Mouse (Mus musculus): Measurements from ENCODE around the gene Prex1. TPM values are rescaled to one million over a fixed set of nuclear protein-coding genes. Genes with fewer than 3 reads are reported as not detected.
"Not testable (repeated sequence)": the region's sequence is repeated elsewhere in the genome, so short reads cannot be mapped to it uniquely, and the experiment has no call there.

Prex1 gene
- polyA plus RNA-seq (2015; fragmentation: Nextera tagmentation; extraction: Ambion mirVana), result 13.0 and 16.1 TPM in 2 replicates

GRCm38 (mm10) chr2:166713690-166714426 lies at the start of gene Prex1:
Gene Prex1 (minus strand): TSS chr2:166713832.
- Histone ChIP-seq H3K9ac (ENCODE audit: low read depth, low read length) (peak within 1 kb of the TSS; percentile 85), H3K9me3 (replicated peaks; ENCODE audit: control insufficient read depth, low read length) (no peaks in the 10 kb centered on the region), H3K4me3 (ENCODE audit: low read depth, low read length) (peak within 1 kb of the TSS; percentile 72), H3K27me3 (ENCODE audit: control insufficient read depth, insufficient read depth, low read depth, low read length) (peaks cover 3% of the 10 kb centered on the region), H3K36me3 (ENCODE audit: control insufficient read depth, insufficient read depth) (no peaks in the 10 kb centered on the region), H3K4me2 (ENCODE audit: low read depth, low read length) (peak within 1 kb of the TSS; percentile 97), H3K4me1 (ENCODE audit: control insufficient read depth, low read depth, low read length) (peaks cover 41% of the 10 kb centered on the region), H3K27ac (ENCODE audit: low read length) (peak within 1 kb of the TSS; percentile 76)
- under 1% methylated on average over 67 of the region's 69 CpGs for WGBS (ENCODE audit: insufficient replicate concordance)
- peak; percentile 89 for ATAC-seq (ENCODE audit: low read depth)

- WGBS (ENCODE audit: insufficient replicate concordance), result 17% methylated on average over 3 of the region's 3 CpGs
- H3K36me3 ChIP-seq (ENCODE audit: control insufficient read depth, insufficient read depth), result no peaks in the 10 kb centered on the region
- no peak for ATAC-seq (ENCODE audit: low read depth)
- H3K9me3 ChIP-seq (replicated peaks; ENCODE audit: control insufficient read depth, low read length), result no peaks in the 10 kb centered on the region
- H3K4me3 ChIP-seq (ENCODE audit: low read depth, low read length), result no peak overlapping the region
- H3K27me3 ChIP-seq (ENCODE audit: control insufficient read depth, insufficient read depth, low read depth, low read length), result no peaks in the 10 kb centered on the region
- H3K27ac ChIP-seq (ENCODE audit: low read length), result no peak overlapping the region
- H3K4me1 ChIP-seq (ENCODE audit: control insufficient read depth, low read depth, low read length), result no peaks in the 10 kb centered on the region
- H3K9ac ChIP-seq (ENCODE audit: low read depth, low read length), result no peak overlapping the region
- H3K4me2 ChIP-seq (ENCODE audit: low read depth, low read length), result no peak overlapping the region
Observed at GRCm38 (mm10) chr2:166757969-166758368, 44.3 kb upstream of the Prex1 start.

GRCm38 (mm10) chr2:166754760-166755159 lies 41.1 kb upstream of the Prex1 start:
- no peaks in the 10 kb centered on the region for H3K9me3 ChIP-seq (replicated peaks; ENCODE audit: control insufficient read depth, low read length)
- H3K4me3 ChIP-seq (ENCODE audit: low read depth, low read length), result no peak overlapping the region
- no peak for ATAC-seq (ENCODE audit: low read depth)

GRCm38 (mm10) chr2:166754194-166754593 lies 40.6 kb upstream of the Prex1 start:
- WGBS (ENCODE audit: insufficient replicate concordance), result 16% methylated on average over 4 of the region's 4 CpGs
- ATAC-seq (ENCODE audit: low read depth), result no peak
- no peaks in the 10 kb centered on the region for H3K27me3 ChIP-seq (ENCODE audit: control insufficient read depth, insufficient read depth, low read depth, low read length)
- H3K4me2 ChIP-seq (ENCODE audit: low read depth, low read length), result no peak overlapping the region
- no peak overlapping the region for H3K4me3 ChIP-seq (ENCODE audit: low read depth, low read length)
- H3K27ac ChIP-seq (ENCODE audit: low read length), result no peak overlapping the region
- H3K9me3 ChIP-seq (replicated peaks; ENCODE audit: control insufficient read depth, low read length), result no peaks in the 10 kb centered on the region
- no peak overlapping the region; the same call in 1 of the 2 replicates for H3K9ac ChIP-seq (ENCODE audit: low read depth, low read length)
- H3K36me3 ChIP-seq (ENCODE audit: control insufficient read depth, insufficient read depth), result no peaks in the 10 kb centered on the region
- no peaks in the 10 kb centered on the region for H3K4me1 ChIP-seq (ENCODE audit: control insufficient read depth, low read depth, low read length)

More at GRCm38 (mm10) chr2:166754760-166755159, 41.1 kb upstream of the Prex1 start:
- Histone ChIP-seq H3K4me2 (ENCODE audit: low read depth, low read length) (no peak overlapping the region), H3K27me3 (ENCODE audit: control insufficient read depth, insufficient read depth, low read depth, low read length) (no peaks in the 10 kb centered on the region), H3K9ac (ENCODE audit: low read depth, low read length) (no peak overlapping the region; the same call in 1 of the 2 replicates), H3K4me1 (ENCODE audit: control insufficient read depth, low read depth, low read length) (no peaks in the 10 kb centered on the region), H3K36me3 (ENCODE audit: control insufficient read depth, insufficient read depth) (no peaks in the 10 kb centered on the region), H3K27ac (ENCODE audit: low read length) (no peak overlapping the region)
- WGBS (ENCODE audit: insufficient replicate concordance), result 21% methylated on average over 7 of the region's 7 CpGs

GRCm38 (mm10) chr2:166750620-166751191 lies 37.1 kb upstream of the Prex1 start:
- Histone ChIP-seq H3K4me3 (ENCODE audit: low read depth, low read length) (no peak overlapping the region), H3K9me3 (replicated peaks; ENCODE audit: control insufficient read depth, low read length) (no peaks in the 10 kb centered on the region), H3K36me3 (ENCODE audit: control insufficient read depth, insufficient read depth) (no peaks in the 10 kb centered on the region), H3K4me2 (ENCODE audit: low read depth, low read length) (no peak overlapping the region), H3K9ac (ENCODE audit: low read depth, low read length) (no peak overlapping the region), H3K27me3 (ENCODE audit: control insufficient read depth, insufficient read depth, low read depth, low read length) (no peaks in the 10 kb centered on the region), H3K4me1 (ENCODE audit: control insufficient read depth, low read depth, low read length) (peaks cover 12% of the 10 kb centered on the region), H3K27ac (ENCODE audit: low read length) (no peak overlapping the region)
- no peak for ATAC-seq (ENCODE audit: low read depth)
- WGBS (ENCODE audit: insufficient replicate concordance), result 49% methylated on average over 6 of the region's 6 CpGs

GRCm38 (mm10) chr2:166746261-166746913 lies 32.8 kb upstream of the Prex1 start:
- Histone ChIP-seq H3K4me2 (ENCODE audit: low read depth, low read length) (peak overlapping the region; percentile 46), H3K4me1 (ENCODE audit: control insufficient read depth, low read depth, low read length) (peaks cover 14% of the 10 kb centered on the region), H3K27ac (ENCODE audit: low read length) (peak overlapping the region; percentile 70), H3K9ac (ENCODE audit: low read depth, low read length) (peak overlapping the region; percentile 29)
- WGBS (ENCODE audit: insufficient replicate concordance), result 23% methylated on average over 14 of the region's 14 CpGs
- not testable (repeated sequence) for H3K27me3 ChIP-seq (ENCODE audit: control insufficient read depth, insufficient read depth, low read depth, low read length); H3K9me3 ChIP-seq (replicated peaks; ENCODE audit: control insufficient read depth, low read length); H3K4me3 ChIP-seq (ENCODE audit: low read depth, low read length); H3K36me3 ChIP-seq (ENCODE audit: control insufficient read depth, insufficient read depth)
- peak; percentile 20 for ATAC-seq (ENCODE audit: low read depth)

- no peak overlapping the region; the same call in 1 of the 2 replicates for H3K9ac ChIP-seq (ENCODE audit: low read depth, low read length)
- peak overlapping the region; percentile 70 for H3K27ac ChIP-seq (ENCODE audit: low read length)
Observed at GRCm38 (mm10) chr2:166745849-166746248, 32.2 kb upstream of the Prex1 start.

GRCm38 (mm10) chr2:166744433-166744832 lies 30.8 kb upstream of the Prex1 start:
- Histone ChIP-seq H3K9me3 (replicated peaks; ENCODE audit: control insufficient read depth, low read length) (no peaks in the 10 kb centered on the region), H3K27me3 (ENCODE audit: control insufficient read depth, insufficient read depth, low read depth, low read length) (no peaks in the 10 kb centered on the region), H3K36me3 (ENCODE audit: control insufficient read depth, insufficient read depth) (no peaks in the 10 kb centered on the region), H3K4me1 (ENCODE audit: control insufficient read depth, low read depth, low read length) (peaks cover 14% of the 10 kb centered on the region), H3K4me2 (ENCODE audit: low read depth, low read length) (no peak overlapping the region), H3K4me3 (ENCODE audit: low read depth, low read length) (no peak overlapping the region), H3K9ac (ENCODE audit: low read depth, low read length) (no peak overlapping the region), H3K27ac (ENCODE audit: low read length) (no peak overlapping the region)
- 50% methylated on average over 7 of the region's 7 CpGs for WGBS (ENCODE audit: insufficient replicate concordance)
- no peak for ATAC-seq (ENCODE audit: low read depth)

More at GRCm38 (mm10) chr2:166745849-166746248, 32.2 kb upstream of the Prex1 start:
- WGBS (ENCODE audit: insufficient replicate concordance), result 46% methylated on average over 9 of the region's 9 CpGs
- Histone ChIP-seq H3K4me2 (ENCODE audit: low read depth, low read length) (peak overlapping the region; percentile 46), H3K9me3 (replicated peaks; ENCODE audit: control insufficient read depth, low read length) (no peaks in the 10 kb centered on the region), H3K36me3 (ENCODE audit: control insufficient read depth, insufficient read depth) (no peaks in the 10 kb centered on the region), H3K27me3 (ENCODE audit: control insufficient read depth, insufficient read depth, low read depth, low read length) (no peaks in the 10 kb centered on the region), H3K4me1 (ENCODE audit: control insufficient read depth, low read depth, low read length) (peaks cover 14% of the 10 kb centered on the region), H3K4me3 (ENCODE audit: low read depth, low read length) (no peak overlapping the region)
- peak; percentile 42 for ATAC-seq (ENCODE audit: low read depth)

GRCm38 (mm10) chr2:166743504-166743903 lies 29.9 kb upstream of the Prex1 start:
- no peak overlapping the region for H3K4me3 ChIP-seq (ENCODE audit: low read depth, low read length)
- H3K27ac ChIP-seq (ENCODE audit: low read length), result no peak overlapping the region
- H3K4me2 ChIP-seq (ENCODE audit: low read depth, low read length), result no peak overlapping the region
- no peaks in the 10 kb centered on the region for H3K27me3 ChIP-seq (ENCODE audit: control insufficient read depth, insufficient read depth, low read depth, low read length)
- WGBS (ENCODE audit: insufficient replicate concordance), result 44% methylated on average over 4 of the region's 4 CpGs
- no peaks in the 10 kb centered on the region for H3K9me3 ChIP-seq (replicated peaks; ENCODE audit: control insufficient read depth, low read length)
- ATAC-seq (ENCODE audit: low read depth), result no peak
- H3K4me1 ChIP-seq (ENCODE audit: control insufficient read depth, low read depth, low read length), result peaks cover 14% of the 10 kb centered on the region
- no peak overlapping the region for H3K9ac ChIP-seq (ENCODE audit: low read depth, low read length)
- H3K36me3 ChIP-seq (ENCODE audit: control insufficient read depth, insufficient read depth), result no peaks in the 10 kb centered on the region

Data from liver, embryonic 16.5 days (tissue).